Mouse (Mus musculus) C2C12 (cell line): ENCODE data around the gene Lpgat1.

Experiments used
- CTCF ChIP-seq: IDR thresholded peaks from one replicate; pipeline ENCODE4 v1.5.1; 2011; ENCODE audit not compliant: control insufficient read depth, insufficient read depth, insufficient read length
- MAX ChIP-seq: IDR thresholded peaks from one replicate; pipeline ENCODE4 v1.6.1; 2011; ENCODE audit warnings: mild to moderate bottlenecking, control low read depth
- MYOD1 ChIP-seq: IDR thresholded peaks from one replicate; pipeline ENCODE4 v1.6.1; 2011; ENCODE audit warnings: low read depth; ENCODE audit not compliant: control insufficient read depth, insufficient read length
- USF1 ChIP-seq: IDR thresholded peaks from one replicate; pipeline ENCODE4 v1.6.1; 2011; ENCODE audit warnings: low read depth, mild to moderate bottlenecking, control low read depth, moderate library complexity

DNA sequence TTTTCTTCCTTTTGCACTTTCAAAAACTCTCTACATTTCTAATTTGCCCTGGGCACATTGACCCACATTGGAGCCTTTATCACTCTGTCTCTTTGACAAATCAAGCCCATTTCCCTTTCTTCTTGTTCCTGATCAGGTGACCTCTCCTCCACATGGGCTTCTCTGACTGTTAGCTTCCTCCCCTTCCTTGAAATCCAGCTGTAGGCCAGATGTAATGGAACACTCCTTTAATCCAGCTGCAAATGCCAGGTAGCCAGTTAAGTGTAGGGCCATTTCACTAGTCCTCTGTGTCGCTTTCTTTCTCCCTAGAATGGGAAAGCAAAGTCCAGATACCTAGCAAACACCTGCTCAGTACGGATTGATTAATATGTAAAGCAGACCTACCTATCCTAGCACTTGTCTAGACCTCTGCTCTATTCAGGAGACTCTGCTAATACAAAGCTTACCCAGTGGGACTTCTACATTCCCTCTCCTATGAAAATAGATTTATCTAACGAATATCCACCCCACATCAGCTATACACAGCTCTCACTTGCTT lies 11.0 kb upstream of the Lpgat1 start:
- TF ChIP-seq MAX (no peak), CTCF (no peak), MYOD1 (no peak), USF1 (no peak)
